Mouse (Mus musculus) lung, embryonic 14.5 days (tissue): ENCODE measurements around the gene Pxdn. TPM values are rescaled to one million over a fixed set of nuclear protein-coding genes. Genes with fewer than 3 reads are reported as not detected.

Experiments used
- ATAC-seq: fragments of 200-750 bp; cut with Nextera tagmentation; 2 replicates; pipeline ENCODE4 v1.8.0; 2017; ENCODE audit warnings: mild to moderate bottlenecking, moderate TSS enrichment, moderate library complexity; ENCODE audit not compliant: insufficient read depth
- DNase-seq: peaks from one replicate; pipeline ENCODE4 v3.0.0-alpha.2; 2015
- H3K27ac ChIP-seq: fragments of 300-500 bp; sonication (generic); 2 replicates; pipeline ENCODE4 v1.5.1; 2014; ENCODE audit warnings: low read depth, mild to moderate bottlenecking, moderate library complexity
- H3K27me3 ChIP-seq: fragments of 300-500 bp; sonication (generic); 2 replicates; pipeline ENCODE4 v1.6.1; 2014; ENCODE audit warnings: low read length, control low read depth; ENCODE audit not compliant: insufficient read depth
- H3K36me3 ChIP-seq: fragments of 300-500 bp; sonication (generic); 2 replicates; pipeline ENCODE4 v1.6.1; 2014; ENCODE audit warnings: control low read depth; ENCODE audit not compliant: insufficient read depth
- H3K4me1 ChIP-seq: fragments of 300-500 bp; sonication (generic); 2 replicates; pipeline ENCODE4 v1.6.1; 2014; ENCODE audit warnings: antibody characterized with exemption, control low read depth; ENCODE audit not compliant: insufficient read depth
- H3K4me2 ChIP-seq: fragments of 300-500 bp; sonication (generic); 2 replicates; pipeline ENCODE4 v1.6.1; 2014; ENCODE audit warnings: mild to moderate bottlenecking
- H3K4me3 ChIP-seq: fragments of 300-500 bp; sonication (generic); 2 replicates; pipeline ENCODE4 v1.5.1; 2014; ENCODE audit warnings: low read depth, low read length
- H3K9ac ChIP-seq: fragments of 300-500 bp; sonication (generic); 2 replicates; pipeline ENCODE4 v1.6.1; 2014
- H3K9me3 ChIP-seq: fragments of 300-500 bp; sonication (generic); 2 replicates; pipeline ENCODE4 v1.6.1; 2016; ENCODE audit warnings: low read depth, low read length, control low read depth
- CTCF ChIP-seq: IDR thresholded peaks from 2 replicates; pipeline ENCODE4 v1.5.1; 2016; ENCODE audit warnings: antibody characterized with exemption, low read depth
- WGBS: fragments of 180-500 bp; shearing (Covaris S2); extraction: QIAGEN DNeasy Blood & Tissue Kit; methylation state at CpG from one replicate; pipeline ENCODE4 v1.1.7; 2014; 5-methylcytosine and 5-hydroxymethylcytosine counted together
- polyA plus RNA-seq: library from polyadenylated mRNA; unstranded; fragments of >200 nt; fragmentation: Nextera tagmentation; extraction: Ambion mirVana; gene quantifications from 2 replicates; pipeline ENCODE4 v1.2.1, GENCODE M21; 2014

Pxdn gene
- polyA plus RNA-seq, 1 experiment from 2014 or later, result 144 TPM

DNA sequence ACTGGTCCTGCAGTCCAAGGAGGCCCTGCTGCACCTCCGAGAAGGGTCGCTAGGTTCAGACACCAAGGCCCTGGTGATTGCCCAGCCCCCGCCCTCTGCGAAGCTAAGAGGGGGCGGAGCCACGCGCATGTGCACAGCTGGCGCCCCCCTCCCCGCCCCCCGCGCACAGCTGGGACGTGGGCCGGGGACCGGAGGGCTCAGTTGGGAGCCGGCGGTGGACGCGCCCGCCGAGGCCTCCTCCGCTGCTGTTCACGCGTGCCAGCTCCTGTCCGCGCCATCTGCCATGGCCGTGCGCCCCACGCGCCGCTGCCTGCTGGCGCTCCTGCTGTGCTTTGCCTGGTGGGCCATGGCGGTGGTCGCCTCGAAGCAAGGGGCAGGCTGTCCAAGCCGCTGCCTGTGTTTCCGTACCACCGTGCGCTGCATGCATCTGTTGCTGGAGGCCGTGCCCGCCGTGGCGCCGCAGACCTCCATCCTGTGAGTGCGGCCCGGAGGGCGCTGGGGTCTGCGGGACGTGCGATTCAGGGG, 505 bp downstream of the Pxdn start:
- Histone ChIP-seq H3K36me3 (0 out of 2 replicates have a peak, but pooled peaks cover 6% of the 10 kb centered on the region), H3K4me1 (peaks cover 19% of the 10 kb centered on the region), H3K9me3 (no peaks in the 10 kb centered on the region), H3K4me2 (peak overlapping the region; percentile 83), H3K27ac (peak overlapping the region; percentile 93), H3K4me3 (peak overlapping the region; percentile 75), H3K27me3 (no peaks in the 10 kb centered on the region), H3K9ac (peak overlapping the region; percentile 89)
- under 1% methylated on average over 48 of the region's 49 CpGs for WGBS
- DNase-seq (peak; percentile 89), ATAC-seq (peak; percentile 89)
- TF ChIP-seq CTCF, result no peak; the same call in 1 of the 2 replicates

DNA sequence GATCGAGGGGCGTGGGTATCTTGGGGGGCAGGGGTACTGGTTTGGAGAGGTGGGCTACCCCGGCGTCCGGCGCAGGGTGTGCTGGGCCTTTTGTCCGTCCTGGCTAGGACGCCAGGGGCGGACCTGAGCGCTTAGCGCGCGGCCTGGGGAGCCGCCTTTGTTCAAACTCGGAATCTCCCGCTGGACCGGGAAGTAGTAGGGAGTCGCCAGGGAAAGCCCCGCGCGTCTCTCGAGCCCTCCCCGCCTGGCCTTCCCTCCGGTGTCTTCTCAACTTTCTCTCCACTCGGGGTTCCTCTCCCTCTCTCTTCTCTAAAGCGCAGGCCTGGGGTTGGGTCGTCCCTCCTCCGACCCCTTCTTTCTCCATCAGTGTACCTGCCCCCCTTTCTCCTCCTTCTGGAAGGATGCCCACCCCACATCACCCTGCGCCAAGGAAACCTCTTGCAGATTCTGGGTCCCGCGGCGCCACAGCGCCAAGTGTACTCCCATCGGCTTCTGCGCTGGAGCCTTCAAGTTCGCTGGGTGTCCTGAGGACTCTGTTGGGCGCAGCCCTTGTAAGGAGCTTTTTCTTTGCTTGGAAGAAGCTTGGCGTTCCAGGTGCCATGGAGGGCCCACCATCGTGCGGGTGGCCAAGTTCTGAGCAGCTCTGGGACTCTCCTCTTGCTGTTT, 1.1 kb downstream of the Pxdn start:
- H3K27ac ChIP-seq, result peak overlapping the region; percentile 93
- peaks cover 19% of the 10 kb centered on the region for H3K4me1 ChIP-seq
- ATAC-seq (peak; percentile 84), DNase-seq (peak; percentile 82)
- H3K9me3 ChIP-seq, result no peaks in the 10 kb centered on the region
- 0 out of 2 replicates have a peak, but pooled peaks cover 6% of the 10 kb centered on the region for H3K36me3 ChIP-seq
- no peaks in the 10 kb centered on the region for H3K27me3 ChIP-seq
- WGBS, result under 1% methylated on average over 40 of the region's 40 CpGs
- peak overlapping the region; percentile 89 for H3K9ac ChIP-seq
- peak overlapping the region; percentile 83 for H3K4me2 ChIP-seq
- TF ChIP-seq CTCF, result 0 out of 2 replicates have a peak, but pooled peaks have one; percentile 12
- peak overlapping the region; percentile 75 for H3K4me3 ChIP-seq

DNA sequence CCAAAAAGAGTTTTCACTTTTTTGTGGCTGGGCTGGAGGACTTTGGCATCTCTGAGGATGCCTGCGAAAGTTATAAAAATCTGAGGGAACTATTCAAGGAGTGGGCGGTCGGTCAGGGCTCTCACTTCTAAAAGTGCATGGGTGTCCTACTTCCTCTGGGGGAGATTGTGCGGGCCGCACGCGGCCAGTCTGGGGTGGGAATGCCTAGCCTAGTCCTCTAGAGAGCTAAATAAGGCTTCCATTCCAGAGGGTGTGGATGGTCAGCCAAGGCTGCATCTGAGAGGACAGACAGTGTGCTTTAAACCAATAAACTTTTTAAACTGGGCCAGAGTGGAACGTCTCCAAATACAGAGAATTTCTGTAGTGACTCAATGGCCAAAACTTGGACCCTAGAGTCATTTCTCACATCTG, 1.9 kb downstream of the Pxdn start:
- no peak for TF ChIP-seq CTCF
- peak overlapping the region; percentile 75 for H3K4me3 ChIP-seq
- H3K4me2 ChIP-seq, result peak overlapping the region; percentile 83
- 0 out of 2 replicates have a peak, but pooled peaks cover 6% of the 10 kb centered on the region for H3K36me3 ChIP-seq
- ATAC-seq, result no peak
- H3K27me3 ChIP-seq, result no peaks in the 10 kb centered on the region
- peak; percentile 63 for DNase-seq
- peak overlapping the region; percentile 89 for H3K9ac ChIP-seq
- 5% methylated on average over 8 of the region's 8 CpGs for WGBS
- peaks cover 19% of the 10 kb centered on the region for H3K4me1 ChIP-seq
- H3K27ac ChIP-seq, result peak overlapping the region; percentile 93
- H3K9me3 ChIP-seq, result no peaks in the 10 kb centered on the region

DNA sequence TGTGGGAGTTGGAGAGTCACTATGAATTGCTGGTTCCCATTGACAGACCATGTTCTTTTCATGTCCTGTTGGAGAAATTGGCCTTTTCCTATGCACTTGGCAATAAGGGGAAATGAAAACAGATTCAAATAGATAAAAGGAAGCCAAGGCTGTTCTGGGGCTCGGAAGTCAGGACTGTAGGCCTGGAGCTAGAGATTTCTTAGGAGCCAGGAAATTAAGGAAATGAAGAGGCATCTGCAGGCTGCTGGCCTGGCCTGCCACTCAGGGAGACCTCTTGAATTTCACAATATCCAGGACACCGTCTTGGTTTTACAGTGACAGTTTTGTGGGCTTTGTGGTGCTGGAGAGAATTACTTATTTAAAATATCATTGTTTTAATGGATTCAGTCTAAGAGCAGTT, 5.0 kb downstream of the Pxdn start:
- Histone ChIP-seq H3K4me2 (no peak overlapping the region), H3K36me3 (0 out of 2 replicates have a peak, but pooled peaks cover 6% of the 10 kb centered on the region), H3K9ac (no peak overlapping the region), H3K27me3 (no peaks in the 10 kb centered on the region), H3K27ac (no peak overlapping the region), H3K4me1 (peaks cover 28% of the 10 kb centered on the region), H3K9me3 (no peaks in the 10 kb centered on the region), H3K4me3 (no peak overlapping the region)
- ATAC-seq (no peak), DNase-seq (no peak)
- WGBS, result 73% methylated on average over 2 of the region's 2 CpGs
- TF ChIP-seq CTCF, result no peak

DNA sequence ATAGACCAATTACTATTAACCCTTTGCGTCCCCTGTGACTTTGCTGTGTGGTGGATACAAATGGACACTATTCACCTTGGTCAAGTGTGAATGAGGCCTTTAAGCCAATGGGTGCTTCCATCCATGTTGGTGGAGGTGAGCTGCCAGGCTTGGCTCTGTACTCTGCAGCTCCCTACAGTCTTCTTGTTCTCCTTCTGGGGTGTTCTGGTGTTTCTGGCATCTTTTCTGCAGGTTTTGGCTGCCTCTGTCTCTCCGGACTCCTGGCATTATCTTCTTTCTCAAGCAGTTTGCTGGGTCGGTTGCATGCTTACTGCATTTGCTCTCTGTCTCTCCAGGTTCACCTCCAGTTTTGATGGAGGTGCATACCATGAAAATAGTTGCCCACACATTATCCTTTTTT, 7.2 kb downstream of the Pxdn start:
- ATAC-seq (no peak), DNase-seq (no peak)
- 61% methylated on average over 3 of the region's 3 CpGs for WGBS
- Histone ChIP-seq H3K4me3 (no peak overlapping the region), H3K4me2 (no peak overlapping the region), H3K9ac (no peak overlapping the region), H3K4me1 (peaks cover 22% of the 10 kb centered on the region), H3K36me3 (0 out of 2 replicates have a peak, but pooled peaks cover 14% of the 10 kb centered on the region), H3K27ac (no peak overlapping the region), H3K9me3 (no peaks in the 10 kb centered on the region), H3K27me3 (no peaks in the 10 kb centered on the region)
- no peak for TF ChIP-seq CTCF

DNA sequence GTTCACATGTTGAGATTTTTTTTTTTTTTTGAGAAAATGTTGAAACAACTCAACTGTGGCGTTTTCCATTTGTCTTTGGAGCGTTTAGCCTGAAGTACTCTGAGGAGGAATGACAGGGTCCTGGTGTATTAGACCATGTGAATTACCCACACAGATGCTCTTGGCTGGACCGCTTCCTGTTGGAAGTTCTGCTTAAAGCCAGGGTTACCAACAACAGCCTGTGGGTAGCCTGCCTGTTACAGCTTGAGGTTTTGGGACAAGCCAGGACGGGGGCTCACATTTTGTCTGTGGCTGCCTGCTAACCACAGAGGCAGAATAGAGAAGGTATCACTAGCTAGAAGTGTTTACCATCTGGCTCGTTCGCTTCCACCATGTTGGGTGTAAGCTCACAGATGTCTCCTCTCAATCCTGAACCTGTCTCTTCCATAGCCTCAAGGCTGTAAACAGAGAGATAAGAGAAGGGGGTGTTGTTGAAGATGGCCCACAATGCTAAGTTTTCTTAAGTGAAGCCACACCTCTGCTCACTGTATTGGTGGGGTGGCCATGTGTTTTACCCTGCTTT, 7.9 kb downstream of the Pxdn start:
- WGBS, result 43% methylated on average over 6 of the region's 6 CpGs
- Histone ChIP-seq H3K36me3 (0 out of 2 replicates have a peak, but pooled peaks cover 14% of the 10 kb centered on the region), H3K4me3 (no peak overlapping the region), H3K27me3 (no peaks in the 10 kb centered on the region), H3K27ac (no peak overlapping the region), H3K4me1 (peaks cover 20% of the 10 kb centered on the region), H3K9me3 (no peaks in the 10 kb centered on the region), H3K9ac (no peak overlapping the region), H3K4me2 (no peak overlapping the region)
- TF ChIP-seq CTCF, result no peak
- DNase-seq (no peak), ATAC-seq (no peak)

DNA sequence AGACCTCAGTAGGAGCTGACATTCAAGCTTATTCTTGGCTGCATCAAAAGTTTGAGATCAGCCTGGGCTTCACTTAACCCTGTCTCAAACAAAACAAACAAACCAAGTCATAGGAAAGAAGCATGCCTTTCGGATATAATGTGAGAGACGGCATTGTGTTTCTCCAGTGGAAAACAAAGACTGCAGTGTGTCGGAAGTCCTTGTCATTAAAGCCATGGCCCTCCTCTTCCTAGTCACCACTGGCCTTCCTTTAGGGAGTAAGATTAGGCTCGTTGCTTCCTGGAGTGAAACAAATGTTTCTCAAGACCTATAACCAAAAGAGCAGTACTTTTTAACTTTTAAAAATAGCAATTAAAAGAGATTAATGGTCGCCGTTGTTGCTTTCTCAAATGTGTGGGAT, 13.6 kb downstream of the Pxdn start:
- Histone ChIP-seq H3K4me2 (no peak overlapping the region), H3K9ac (no peak overlapping the region), H3K4me1 (peaks cover 33% of the 10 kb centered on the region), H3K27me3 (no peaks in the 10 kb centered on the region), H3K4me3 (no peak overlapping the region), H3K36me3 (0 out of 2 replicates have a peak, but pooled peaks cover 7% of the 10 kb centered on the region), H3K9me3 (no peaks in the 10 kb centered on the region), H3K27ac (peak overlapping the region; percentile 69)
- WGBS, result 54% methylated on average over 6 of the region's 6 CpGs
- DNase-seq (peak; percentile 45), ATAC-seq (no peak)
- no peak for TF ChIP-seq CTCF
